Mouse (Mus musculus): Measurements from ENCODE around the gene Ceacam20. TPM values are rescaled to one million over a fixed set of nuclear protein-coding genes. Genes with fewer than 3 reads are reported as not detected.
A peak's percentile ranks its signal among the peaks of the same experiment; 100 is the strongest.
"Not testable (repeated sequence)": the region's sequence is repeated elsewhere in the genome, so short reads cannot be mapped to it uniquely, and the experiment has no call there.

The Ceacam20 gene
- not detected in 2 replicates for polyA plus RNA-seq (2012; ENCODE audit: insufficient read depth, low replicate concordance)

- TF ChIP-seq FLI1 (IDR thresholded peaks at IDR 0.05; ENCODE audit: low read length): no peak
- TF ChIP-seq GATA1 (IDR thresholded peaks at IDR 0.05; ENCODE audit: borderline replicate concordance, low read length): no peak
- H3K9me3 ChIP-seq: peaks cover 16% of the 10 kb centered on the region
- no peaks in the 10 kb centered on the region for H3K4me1 ChIP-seq
- H3K36me3 ChIP-seq (replicated peaks; ENCODE audit: low read length): no peaks in the 10 kb centered on the region
- H3K4me3 ChIP-seq (replicated peaks): no peak within 1 kb of the TSS
- peaks cover 9% of the 10 kb centered on the region for H3K27me3 ChIP-seq (replicated peaks)
These were observed at the start of gene Ceacam20 for GRCm38 (mm10) chr7:19964985-19965579. Ceacam20 (plus strand) TSS chr7:19965412.

GRCm38 (mm10) chr7:19920166-19920505 lies 45.1 kb upstream of the Ceacam20 start:
- H3K36me3 ChIP-seq (replicated peaks; ENCODE audit: low read length): no peaks in the 10 kb centered on the region
- H3K9me3 ChIP-seq: no peaks in the 10 kb centered on the region
- H3K27me3 ChIP-seq (replicated peaks): peaks cover 59% of the 10 kb centered on the region
- H3K4me3 ChIP-seq (replicated peaks): peak overlapping the region; percentile 92
- peaks cover 31% of the 10 kb centered on the region for H3K4me1 ChIP-seq
- no peak for TF ChIP-seq GATA1 (IDR thresholded peaks at IDR 0.05; ENCODE audit: borderline replicate concordance, low read length)
- no peak for TF ChIP-seq FLI1 (IDR thresholded peaks at IDR 0.05; ENCODE audit: low read length)

GRCm38 (mm10) chr7:19920506-19921261 lies 44.5 kb upstream of the Ceacam20 start, which contains the start of gene Pvr:
Pvr (minus strand) TSS chr7:19921160.
- TF ChIP-seq FLI1 (IDR thresholded peaks at IDR 0.05; ENCODE audit: low read length): no peak
- H3K36me3 ChIP-seq (replicated peaks; ENCODE audit: low read length): no peaks in the 10 kb centered on the region
- H3K4me1 ChIP-seq: peaks cover 31% of the 10 kb centered on the region
- H3K4me3 ChIP-seq (replicated peaks): peak within 1 kb of the TSS; percentile 92
- H3K27me3 ChIP-seq (replicated peaks): peaks cover 64% of the 10 kb centered on the region
- H3K9me3 ChIP-seq: no peaks in the 10 kb centered on the region

- Histone ChIP-seq H3K4me3 (replicated peaks) (no peak overlapping the region), H3K4me1 (peaks cover 47% of the 10 kb centered on the region), H3K27me3 (replicated peaks) (peaks cover 55% of the 10 kb centered on the region), H3K36me3 (replicated peaks; ENCODE audit: low read length) (no peaks in the 10 kb centered on the region), H3K9me3 (peaks cover 7% of the 10 kb centered on the region)
- TF ChIP-seq FLI1 (IDR thresholded peaks at IDR 0.05; ENCODE audit: low read length) (no peak), GATA1 (IDR thresholded peaks at IDR 0.05; ENCODE audit: borderline replicate concordance, low read length) (no peak)
These were observed 41.9 kb upstream of the Ceacam20 start for GRCm38 (mm10) chr7:19923354-19923753.

- H3K9me3 ChIP-seq: peaks cover 7% of the 10 kb centered on the region
- peaks cover 56% of the 10 kb centered on the region for H3K27me3 ChIP-seq (replicated peaks)
- no peaks in the 10 kb centered on the region for H3K36me3 ChIP-seq (replicated peaks; ENCODE audit: low read length)
- H3K4me1 ChIP-seq: peaks cover 47% of the 10 kb centered on the region
- H3K4me3 ChIP-seq (replicated peaks): no peak overlapping the region
- no peak for TF ChIP-seq FLI1 (IDR thresholded peaks at IDR 0.05; ENCODE audit: low read length)
- no peak for TF ChIP-seq GATA1 (IDR thresholded peaks at IDR 0.05; ENCODE audit: borderline replicate concordance, low read length)
These were observed 41.4 kb upstream of the Ceacam20 start for GRCm38 (mm10) chr7:19923797-19924196.

- Histone ChIP-seq H3K9me3 (peaks cover 7% of the 10 kb centered on the region), H3K4me1 (peaks cover 40% of the 10 kb centered on the region), H3K27me3 (replicated peaks) (peaks cover 53% of the 10 kb centered on the region), H3K36me3 (replicated peaks; ENCODE audit: low read length) (no peaks in the 10 kb centered on the region), H3K4me3 (replicated peaks) (no peak overlapping the region)
- TF ChIP-seq GATA1 (IDR thresholded peaks at IDR 0.05; ENCODE audit: borderline replicate concordance, low read length) (no peak), FLI1 (IDR thresholded peaks at IDR 0.05; ENCODE audit: low read length) (no peak)
These were observed 39.8 kb upstream of the Ceacam20 start for GRCm38 (mm10) chr7:19925376-19925775.

- TF ChIP-seq GATA1 (IDR thresholded peaks at IDR 0.05; ENCODE audit: borderline replicate concordance, low read length) (no peak), FLI1 (IDR thresholded peaks at IDR 0.05; ENCODE audit: low read length) (no peak)
- peaks cover 34% of the 10 kb centered on the region for H3K4me1 ChIP-seq
- H3K27me3 ChIP-seq (replicated peaks): peaks cover 51% of the 10 kb centered on the region
- H3K4me3 ChIP-seq (replicated peaks): peak overlapping the region; percentile 46
- no peaks in the 10 kb centered on the region for H3K36me3 ChIP-seq (replicated peaks; ENCODE audit: low read length)
- H3K9me3 ChIP-seq: peaks cover 7% of the 10 kb centered on the region
These were observed 38.2 kb upstream of the Ceacam20 start for GRCm38 (mm10) chr7:19926849-19927480.

GRCm38 (mm10) chr7:19928486-19928885 lies 36.7 kb upstream of the Ceacam20 start:
- no peaks in the 10 kb centered on the region for H3K36me3 ChIP-seq (replicated peaks; ENCODE audit: low read length)
- TF ChIP-seq FLI1 (IDR thresholded peaks at IDR 0.05; ENCODE audit: low read length): no peak
- H3K4me3 ChIP-seq (replicated peaks): no peak overlapping the region
- peaks cover 7% of the 10 kb centered on the region for H3K9me3 ChIP-seq
- peaks cover 34% of the 10 kb centered on the region for H3K4me1 ChIP-seq
- H3K27me3 ChIP-seq (replicated peaks): peaks cover 47% of the 10 kb centered on the region

- peaks cover 36% of the 10 kb centered on the region for H3K27me3 ChIP-seq (replicated peaks)
- not testable (repeated sequence) for H3K36me3 ChIP-seq (replicated peaks; ENCODE audit: low read length); H3K4me3 ChIP-seq (replicated peaks); H3K9me3 ChIP-seq
- H3K4me1 ChIP-seq: peaks cover 50% of the 10 kb centered on the region
These were observed 34.7 kb upstream of the Ceacam20 start for GRCm38 (mm10) chr7:19930481-19930880.
